ENCODE assay signal across 8 mouse cellular contexts in genomic region chr12:85705831-85706530, GRCm38 (mm10). TPM values are rescaled to one million over a fixed set of nuclear protein-coding genes. Genes with fewer than 3 reads are reported as not detected.
DNase-seq lines count a peak whose midpoint lies in the region; ATAC-seq and TF ChIP-seq lines count a peak whose summit lies in the region.

No protein-coding gene starts in this region.

- no peak for TF ChIP-seq CTCF in layer of hippocampus, adult 2 months (conservative IDR thresholded peaks at IDR 0.05)
- TF ChIP-seq CTCF in bone marrow macrophage, adult 2 months (IDR thresholded peaks at IDR 0.05; ENCODE audit: low read depth, low read length): no peak
- no peak for TF ChIP-seq CTCF in hindbrain, postnatal 0 days (IDR thresholded peaks at IDR 0.05; ENCODE audit: low read depth)

- H3K9me3 ChIP-seq in hindbrain, postnatal 0 days (ENCODE audit: low read length): no peaks in the 10 kb centered on the region
- H3K9me3 ChIP-seq in midbrain, embryonic 16.5 days (replicated peaks; ENCODE audit: control insufficient read depth, low read length, poor library complexity, severe bottlenecking): no peaks in the 10 kb centered on the region

- H3K36me3 ChIP-seq in hindbrain, postnatal 0 days (ENCODE audit: insufficient read depth, low read length): no peaks in the 10 kb centered on the region
- no peaks in the 10 kb centered on the region for H3K36me3 ChIP-seq in midbrain, embryonic 16.5 days (ENCODE audit: control insufficient read depth, insufficient read depth, low read length)

- 0 out of 2 replicates have a peak overlapping the region, but pooled peaks have one; percentile 24 for H3K9ac ChIP-seq in hindbrain, postnatal 0 days (replicated peaks; ENCODE audit: low read length)
- H3K9ac ChIP-seq in midbrain, embryonic 16.5 days (ENCODE audit: low read depth, low read length): peak overlapping the region; percentile 55

- no peak for DNase-seq in layer of hippocampus, adult 2 months (ENCODE audit: low spot score in 2 of 2)
- no peak for DNase-seq in layer of hippocampus, adult 18-20 months (ENCODE audit: low spot score in 2 of 2)
- no peak for DNase-seq in hindbrain, postnatal 0 days (ENCODE audit: low spot score)
- no peak for DNase-seq in right cerebral cortex, adult 2 months (ENCODE audit: low spot score in 2 of 2)
- no peak for DNase-seq in yolk sac, embryonic 10.5 days (ENCODE audit: low spot score)
- no peak for DNase-seq in cerebellum, postnatal 25 days

- H3K4me2 ChIP-seq in hindbrain, postnatal 0 days (ENCODE audit: low read depth, low read length): peak overlapping the region; percentile 60
- H3K4me2 ChIP-seq in midbrain, embryonic 16.5 days (ENCODE audit: low read length): peak overlapping the region; percentile 48

- no peak for TF ChIP-seq POLR2A in bone marrow macrophage, adult 2 months (IDR thresholded peaks at IDR 0.05; ENCODE audit: borderline replicate concordance, low read depth, low read length)

- peaks cover 48% of the 10 kb centered on the region for H3K4me1 ChIP-seq in bone marrow macrophage, adult 2 months (ENCODE audit: control insufficient read depth, insufficient read depth, low read length)
- peaks cover 7% of the 10 kb centered on the region; the same call in 1 of the 2 replicates for H3K4me1 ChIP-seq in hindbrain, postnatal 0 days (ENCODE audit: insufficient read depth, low read length)
- peaks cover 6% of the 10 kb centered on the region; the same call in 1 of the 2 replicates for H3K4me1 ChIP-seq in midbrain, embryonic 16.5 days (ENCODE audit: control insufficient read depth, insufficient read depth, low read length)

- WGBS in hindbrain, postnatal 0 days: 27% methylated on average over 17 of the region's 17 CpGs
- WGBS in midbrain, embryonic 16.5 days: 26% methylated on average over 17 of the region's 17 CpGs

- peak overlapping the region; percentile 64; the same call in 1 of the 2 replicates for H3K27ac ChIP-seq in layer of hippocampus, adult 2 months
- peak overlapping the region; percentile 77 for H3K27ac ChIP-seq in bone marrow macrophage, adult 2 months (ENCODE audit: insufficient read depth, low read depth, low read length)
- H3K27ac ChIP-seq in hindbrain, postnatal 0 days: 0 out of 2 replicates have a peak overlapping the region, but pooled peaks have one; percentile 51
- no peak overlapping the region; the same call in 1 of the 2 replicates for H3K27ac ChIP-seq in midbrain, embryonic 16.5 days (ENCODE audit: low read length)

- no peaks in the 10 kb centered on the region for H3K27me3 ChIP-seq in hindbrain, postnatal 0 days (ENCODE audit: insufficient read depth, low read length)
- no peaks in the 10 kb centered on the region for H3K27me3 ChIP-seq in midbrain, embryonic 16.5 days (ENCODE audit: control insufficient read depth, insufficient read depth, low read depth, low read length)

- ATAC-seq in hindbrain, postnatal 0 days: no peak
- no peak for ATAC-seq in midbrain, embryonic 16.5 days

- H3K4me3 ChIP-seq in layer of hippocampus, adult 2 months: peak overlapping the region; percentile 42
- peak overlapping the region; percentile 58 for H3K4me3 ChIP-seq in bone marrow macrophage, adult 2 months (ENCODE audit: insufficient read depth, low read length)
- peak overlapping the region; percentile 29 for H3K4me3 ChIP-seq in hindbrain, postnatal 0 days (ENCODE audit: low read length)
- peak overlapping the region; percentile 22; the same call in 1 of the 2 replicates for H3K4me3 ChIP-seq in midbrain, embryonic 16.5 days (ENCODE audit: low read depth, low read length)

RNA-seq across cellular contexts. Expression of gene Batf, which starts 19.5 kb away (rescaled TPM):
- under 1 TPM; 0.41 to 0.64 TPM for total RNA-seq in layer of hippocampus, adult 2 months (2021)
- total RNA-seq in layer of hippocampus, adult 18-20 months (2021): under 1 TPM; 0.35 to 0.36 TPM
- polyA plus RNA-seq in bone marrow macrophage, adult 2 months (2012; ENCODE audit: insufficient read depth, insufficient read length, missing spikeins): 10.9 and 11.9 TPM in 2 replicates
- total RNA-seq in hindbrain, postnatal 0 days (2014; rRNA removed): 0.54 TPM in 1 of 2 replicates, not detected in the other
- 1.0 and 1.5 TPM in 2 replicates for polyA plus RNA-seq in hindbrain, postnatal 0 days (2015; fragmentation: Nextera tagmentation; extraction: Ambion mirVana)
- 0.59 and 1.3 TPM in 2 replicates for polyA plus RNA-seq in midbrain, embryonic 16.5 days (2015; fragmentation: Nextera tagmentation; extraction: Ambion mirVana)

RNA-seq across cellular contexts. Expression of gene Flvcr2, which starts 40.4 kb away (rescaled TPM):
- total RNA-seq in layer of hippocampus, adult 2 months (2021): 1 to 10 TPM; 2.0 to 2.6 TPM
- total RNA-seq in layer of hippocampus, adult 18-20 months (2021): 1 to 10 TPM; 1.4 to 1.5 TPM
- polyA plus RNA-seq in bone marrow macrophage, adult 2 months (2012; ENCODE audit: insufficient read depth, insufficient read length, missing spikeins): not detected in 2 replicates
- 4.1 and 9.5 TPM in 2 replicates for total RNA-seq in hindbrain, postnatal 0 days (2014; rRNA removed)
- polyA plus RNA-seq in hindbrain, postnatal 0 days (2015; fragmentation: Nextera tagmentation; extraction: Ambion mirVana): 4.1 and 4.3 TPM in 2 replicates
- 5.5 and 5.8 TPM in 2 replicates for polyA plus RNA-seq in midbrain, embryonic 16.5 days (2015; fragmentation: Nextera tagmentation; extraction: Ambion mirVana)
